Mouse (Mus musculus) ES-Bruce4 (cell line): Measurements from ENCODE around the gene Slc2a6. TPM values are rescaled to one million over a fixed set of nuclear protein-coding genes. Genes with fewer than 3 reads are reported as not detected.

Source experiments
- H3K27ac ChIP-seq: 2 replicates; pipeline ENCODE4 v1.5.1; 2012; ENCODE audit warnings: low read length, inconsistent platforms; ENCODE audit not compliant: insufficient read depth
- H3K27me3 ChIP-seq: 2 replicates; pipeline ENCODE4 v1.6.1; 2012; ENCODE audit warnings: mild to moderate bottlenecking, low read length, inconsistent platforms; ENCODE audit not compliant: control insufficient read depth, poor library complexity, insufficient read depth, severe bottlenecking
- H3K36me3 ChIP-seq: 2 replicates; pipeline ENCODE4 v1.6.1; 2012; ENCODE audit warnings: inconsistent platforms, mild to moderate bottlenecking, low read length, moderate library complexity; ENCODE audit not compliant: control insufficient read depth, poor library complexity, insufficient read depth, severe bottlenecking
- H3K4me1 ChIP-seq: one replicate; pipeline ENCODE4 v1.8.1; 2011; ENCODE audit warnings: low read length; ENCODE audit not compliant: control insufficient read depth, insufficient read depth
- H3K4me3 ChIP-seq: 2 replicates; pipeline ENCODE4 v1.5.1; 2011; ENCODE audit warnings: low read depth, mild to moderate bottlenecking, low read length
- H3K9ac ChIP-seq: 2 replicates; pipeline ENCODE4 v1.6.1; 2012; ENCODE audit warnings: low read depth, mild to moderate bottlenecking, inconsistent platforms; ENCODE audit not compliant: poor library complexity, severe bottlenecking
- H3K9me3 ChIP-seq: replicated peaks from 2 replicates; pipeline ENCODE4 v1.6.1; 2012; ENCODE audit warnings: mild to moderate bottlenecking, low read length, inconsistent platforms; ENCODE audit not compliant: control insufficient read depth, poor library complexity, insufficient read depth, severe bottlenecking
- CTCF ChIP-seq: IDR thresholded peaks from one replicate; pipeline ENCODE4 v1.8.1; 2011; ENCODE audit warnings: low read depth, low read length
- EP300 ChIP-seq: IDR thresholded peaks from 2 replicates; pipeline ENCODE4 v1.6.1; 2011; ENCODE audit warnings: low read depth, low read length; ENCODE audit not compliant: insufficient read depth
- POLR2A ChIP-seq: IDR thresholded peaks from one replicate; pipeline ENCODE4 v1.8.1; 2011; ENCODE audit warnings: low read length; ENCODE audit not compliant: insufficient read depth
- polyA plus RNA-seq: library from polyadenylated mRNA; stranded (reverse); fragments of >200 nt; gene quantifications from 2 replicates; pipeline ENCODE4 v1.2.4, GENCODE M21; 2011; ENCODE audit warnings: low read depth; ENCODE audit not compliant: missing spikeins, insufficient read depth, insufficient read length

The Slc2a6 gene
- polyA plus RNA-seq, 1 experiment, result 3.9 TPM

DNA sequence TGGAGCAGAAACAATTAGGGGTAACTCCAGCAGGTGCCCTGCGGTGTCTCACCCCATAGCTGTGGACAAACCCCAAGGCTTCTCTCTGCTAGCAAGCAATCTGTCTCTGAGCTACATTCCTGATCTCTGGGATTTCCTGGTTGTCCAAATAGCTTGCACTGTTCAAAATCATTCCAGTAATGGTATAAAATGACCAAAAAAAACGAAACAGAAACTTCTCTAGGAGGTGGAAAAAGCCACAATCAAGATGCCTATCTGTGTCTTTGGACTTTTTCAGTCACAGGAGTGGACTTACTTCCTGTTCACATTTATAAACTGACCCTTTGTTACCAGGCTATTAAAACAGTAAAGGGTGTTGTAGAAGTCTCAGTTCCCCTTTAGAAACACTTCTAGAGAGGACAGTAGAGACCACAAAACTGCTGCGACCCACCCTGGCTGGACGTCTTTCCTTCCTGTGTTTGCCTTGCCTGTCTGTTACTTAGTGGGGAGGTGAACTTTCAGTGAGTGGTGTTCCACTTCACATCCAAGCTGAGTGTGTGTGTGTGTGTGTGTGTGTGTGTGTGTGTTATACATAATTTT lies 728 bp upstream of the Slc2a6 start:
- Histone ChIP-seq H3K9ac (no peak overlapping the region), H3K4me1 (no peaks in the 10 kb centered on the region), H3K36me3 (no peaks in the 10 kb centered on the region), H3K9me3 (no peaks in the 10 kb centered on the region), H3K27me3 (no peaks in the 10 kb centered on the region), H3K27ac (no peak overlapping the region), H3K4me3 (no peak overlapping the region)
- TF ChIP-seq EP300 (no peak), POLR2A (no peak), CTCF (no peak)

DNA sequence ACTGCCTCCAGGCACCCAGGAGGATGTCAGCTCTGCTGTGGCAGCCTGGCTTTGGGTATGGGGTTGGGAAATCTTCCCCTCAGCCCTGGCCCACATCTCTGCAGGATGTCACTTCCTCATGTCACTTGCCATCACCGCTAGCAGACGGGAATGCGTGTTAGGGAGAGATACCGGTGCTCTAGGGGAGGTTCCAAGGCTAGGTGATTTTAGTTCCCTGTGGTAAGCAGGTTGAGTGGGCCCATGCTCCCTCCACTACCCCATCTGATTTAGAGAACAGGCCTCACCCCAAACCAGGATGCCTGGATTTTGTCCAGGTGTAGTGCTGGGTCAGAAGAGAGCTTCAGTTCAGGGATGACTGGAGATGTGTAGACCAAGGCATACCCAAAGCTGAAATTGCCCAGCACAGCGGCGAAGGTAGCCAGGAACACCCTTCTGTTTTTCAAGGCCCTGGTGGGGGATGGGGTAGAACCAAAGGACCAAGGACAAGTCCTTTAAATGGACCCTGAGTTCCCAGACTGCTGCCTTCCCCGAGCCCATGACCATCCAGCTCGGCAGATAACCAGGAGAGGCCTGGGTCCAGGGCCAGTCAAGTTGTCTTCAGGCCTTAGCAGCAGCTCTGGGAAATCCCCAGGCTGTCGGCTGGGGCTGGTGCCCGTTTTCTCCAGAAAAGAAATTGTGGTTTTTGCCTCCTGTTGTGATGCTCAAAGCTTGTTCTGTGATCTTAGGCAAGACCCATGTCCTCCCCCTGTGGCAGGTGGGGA lies 761 bp downstream of the Slc2a6 start:
- Histone ChIP-seq H3K36me3 (no peaks in the 10 kb centered on the region), H3K27me3 (no peaks in the 10 kb centered on the region), H3K9ac (no peak overlapping the region), H3K9me3 (no peaks in the 10 kb centered on the region), H3K27ac (no peak overlapping the region), H3K4me1 (no peaks in the 10 kb centered on the region), H3K4me3 (no peak overlapping the region)
- no peak for TF ChIP-seq EP300
- TF ChIP-seq CTCF, result no peak
- TF ChIP-seq POLR2A, result no peak

DNA sequence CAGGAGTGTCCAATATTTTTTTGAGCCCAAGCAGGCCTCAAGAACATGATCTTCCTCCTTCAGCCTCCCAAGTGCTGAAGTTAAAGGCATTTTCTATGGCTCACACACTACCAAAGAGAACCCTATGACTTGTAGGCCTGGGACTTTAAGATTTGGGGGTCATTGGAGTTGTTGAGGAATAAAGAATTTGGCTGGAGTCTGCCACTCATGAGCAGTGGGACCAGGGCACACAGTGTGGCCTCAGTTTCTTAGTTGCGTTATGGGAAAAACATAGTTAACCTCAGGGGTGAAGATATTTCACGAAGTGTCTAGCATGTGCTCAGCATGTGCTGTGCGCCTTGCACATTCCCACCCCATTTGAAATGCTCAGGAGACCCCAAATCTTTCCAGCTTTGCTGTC lies 1.5 kb downstream of the Slc2a6 start:
- Histone ChIP-seq H3K27ac (no peak overlapping the region), H3K4me3 (no peak overlapping the region), H3K36me3 (no peaks in the 10 kb centered on the region), H3K27me3 (no peaks in the 10 kb centered on the region), H3K9me3 (no peaks in the 10 kb centered on the region), H3K9ac (no peak overlapping the region), H3K4me1 (no peaks in the 10 kb centered on the region)
- TF ChIP-seq EP300 (no peak), POLR2A (no peak), CTCF (no peak)

DNA sequence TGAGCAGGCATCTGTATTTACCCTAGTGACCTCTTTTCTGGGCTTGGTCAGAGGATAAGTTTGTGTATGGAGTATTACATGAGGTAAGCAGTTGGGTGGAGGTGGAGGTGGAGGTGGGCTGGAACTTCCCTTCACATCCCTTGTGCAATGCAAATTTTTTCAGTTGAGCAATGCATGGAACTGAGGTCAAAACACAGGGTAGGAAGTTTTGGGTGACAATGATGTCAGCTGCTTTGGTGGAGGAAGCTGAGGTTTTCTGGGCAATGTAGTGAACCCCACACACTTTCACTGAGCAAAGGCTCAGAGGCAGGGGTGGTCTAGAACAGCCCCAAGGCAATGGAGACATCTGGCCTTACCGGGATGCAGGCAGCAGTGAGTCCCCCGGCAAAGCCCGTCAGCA lies 2.3 kb downstream of the Slc2a6 start:
- H3K27ac ChIP-seq, result no peak overlapping the region
- H3K27me3 ChIP-seq, result no peaks in the 10 kb centered on the region

DNA sequence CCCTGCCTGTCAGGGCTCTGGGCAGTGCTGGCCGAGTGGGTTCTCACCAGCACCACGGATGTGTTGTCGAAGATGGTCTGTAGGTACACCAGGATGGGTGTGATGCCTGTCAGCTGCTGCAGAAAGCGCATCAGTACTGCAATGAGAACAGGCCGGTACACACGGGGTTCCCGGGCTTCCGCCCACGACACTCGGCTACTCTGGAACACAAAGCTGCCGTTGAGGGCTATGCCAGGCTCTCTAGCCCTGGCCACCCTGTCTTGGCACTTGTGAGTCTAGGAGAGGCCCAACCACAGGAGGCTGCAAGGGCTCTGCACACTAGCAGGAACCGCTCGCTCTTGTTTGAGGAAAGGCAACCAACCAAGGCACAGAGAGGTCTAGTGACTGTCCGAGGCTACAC lies 3.7 kb downstream of the Slc2a6 start:
- no peaks in the 10 kb centered on the region for H3K27me3 ChIP-seq
- H3K27ac ChIP-seq, result no peak overlapping the region
- H3K9ac ChIP-seq, result no peak overlapping the region
- H3K36me3 ChIP-seq, result no peaks in the 10 kb centered on the region
- no peaks in the 10 kb centered on the region for H3K4me1 ChIP-seq
- no peak for TF ChIP-seq EP300
- TF ChIP-seq CTCF, result no peak
- TF ChIP-seq POLR2A, result no peak
- H3K4me3 ChIP-seq, result no peak overlapping the region
- H3K9me3 ChIP-seq, result no peaks in the 10 kb centered on the region

More for the DNA sequence above, 2.3 kb downstream of the Slc2a6 start:
- Histone ChIP-seq H3K9me3 (no peaks in the 10 kb centered on the region), H3K4me3 (no peak overlapping the region), H3K9ac (no peak overlapping the region), H3K4me1 (no peaks in the 10 kb centered on the region), H3K36me3 (no peaks in the 10 kb centered on the region)
- TF ChIP-seq CTCF (no peak), EP300 (no peak), POLR2A (no peak)

DNA sequence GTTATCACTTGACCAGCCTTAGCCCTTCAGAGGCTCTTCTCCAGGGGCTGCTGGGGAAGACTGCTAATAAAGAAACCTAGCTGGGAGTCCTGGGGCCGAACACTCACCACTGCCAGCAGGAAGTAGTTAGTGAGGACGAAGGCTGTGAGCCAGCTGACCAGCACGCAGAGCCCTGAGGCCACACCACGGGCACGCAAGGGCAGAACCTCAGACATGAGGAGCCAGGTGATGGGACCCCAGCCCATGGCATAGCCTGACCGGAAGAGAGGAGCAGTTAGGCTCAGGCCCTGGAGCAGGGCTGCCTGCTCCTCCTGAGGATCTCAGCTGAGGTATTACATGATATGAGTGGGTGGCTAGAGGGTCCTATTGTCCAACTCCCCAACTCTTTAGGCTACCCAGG lies 5.2 kb downstream of the Slc2a6 start:
- H3K9me3 ChIP-seq, result no peaks in the 10 kb centered on the region
- no peak overlapping the region for H3K9ac ChIP-seq
- H3K27ac ChIP-seq, result no peak overlapping the region
- no peak overlapping the region for H3K4me3 ChIP-seq
- H3K27me3 ChIP-seq, result no peaks in the 10 kb centered on the region
- TF ChIP-seq EP300 (no peak), POLR2A (no peak), CTCF (no peak)
- no peaks in the 10 kb centered on the region for H3K4me1 ChIP-seq
- no peaks in the 10 kb centered on the region for H3K36me3 ChIP-seq
